13 mouse cellular contexts compared by ENCODE assay signal in genomic region chr15:61108957-61109356, GRCm38 (mm10).
DNase-seq lines count a peak whose midpoint lies in the region; ATAC-seq lines count a peak whose summit lies in the region.
"Had no signal": no experiment of that assay in that cellular context is flagged by ENCODE, and none has a peak within 500 bp of the region (broad histone marks: within the 10 kb centered on the region; RNA-seq: fewer than 3 reads in every experiment).

No protein-coding gene starts in this region.

- no peak overlapping the region for H3K9ac ChIP-seq in hindbrain, embryonic 11.5 days (ENCODE audit: low read depth, low read length)
- H3K9ac ChIP-seq in hindbrain, embryonic 12.5 days, result no peak overlapping the region
- H3K9ac ChIP-seq in embryonic facial prominence, embryonic 14.5 days (ENCODE audit: low read depth, low read length), result no peak overlapping the region
- H3K9ac ChIP-seq in limb, embryonic 13.5 days, result no peak overlapping the region
- H3K9ac ChIP-seq: liver, postnatal 0 days had no signal

- no peaks in the 10 kb centered on the region for H3K4me1 ChIP-seq in hindbrain, embryonic 11.5 days (replicated peaks; ENCODE audit: control insufficient read depth, insufficient read depth, low read length)
- H3K4me1 ChIP-seq in hindbrain, embryonic 12.5 days, result peaks cover 5% of the 10 kb centered on the region
- peaks cover 9% of the 10 kb centered on the region; the same call in 1 of the 2 replicates for H3K4me1 ChIP-seq in embryonic facial prominence, embryonic 14.5 days (ENCODE audit: control insufficient read depth, insufficient read depth, low read length)
- H3K4me1 ChIP-seq in limb, embryonic 13.5 days, result peaks cover 15% of the 10 kb centered on the region

- no peak overlapping the region for H3K4me2 ChIP-seq in hindbrain, embryonic 11.5 days (replicated peaks; ENCODE audit: low read depth, low read length)
- no peak overlapping the region for H3K4me2 ChIP-seq in hindbrain, embryonic 12.5 days (replicated peaks)
- H3K4me2 ChIP-seq in embryonic facial prominence, embryonic 14.5 days (ENCODE audit: low read depth, low read length), result no peak overlapping the region
- no peak overlapping the region for H3K4me2 ChIP-seq in limb, embryonic 13.5 days (replicated peaks)

- H3K36me3 ChIP-seq in hindbrain, embryonic 11.5 days (ENCODE audit: control insufficient read depth, insufficient read depth, low read length), result no peaks in the 10 kb centered on the region
- H3K36me3 ChIP-seq in hindbrain, embryonic 12.5 days, result no peaks in the 10 kb centered on the region
- no peaks in the 10 kb centered on the region for H3K36me3 ChIP-seq in embryonic facial prominence, embryonic 14.5 days (ENCODE audit: control insufficient read depth, insufficient read depth, low read length)
- H3K36me3 ChIP-seq in limb, embryonic 13.5 days, result no peaks in the 10 kb centered on the region

- WGBS in hindbrain, embryonic 11.5 days, result 40% methylated on average over 2 of the region's 2 CpGs
- WGBS in hindbrain, embryonic 12.5 days, result 33% methylated on average over 2 of the region's 2 CpGs
- WGBS in embryonic facial prominence, embryonic 14.5 days, result 34% methylated on average over 2 of the region's 2 CpGs
- 30% methylated on average over 2 of the region's 2 CpGs for WGBS in limb, embryonic 13.5 days

- H3K9me3 ChIP-seq in hindbrain, embryonic 11.5 days (ENCODE audit: control insufficient read depth, low read length), result no peaks in the 10 kb centered on the region
- H3K9me3 ChIP-seq in hindbrain, embryonic 12.5 days (replicated peaks), result no peaks in the 10 kb centered on the region
- H3K9me3 ChIP-seq in embryonic facial prominence, embryonic 14.5 days (ENCODE audit: control insufficient read depth, low read length), result no peaks in the 10 kb centered on the region
- no peaks in the 10 kb centered on the region for H3K9me3 ChIP-seq in limb, embryonic 13.5 days

- no peak overlapping the region for H3K4me3 ChIP-seq in hindbrain, embryonic 11.5 days (ENCODE audit: low read depth, low read length)
- no peak overlapping the region for H3K4me3 ChIP-seq in hindbrain, embryonic 12.5 days
- H3K4me3 ChIP-seq in embryonic facial prominence, embryonic 14.5 days (ENCODE audit: low read depth, low read length), result no peak overlapping the region
- H3K4me3 ChIP-seq in limb, embryonic 13.5 days, result no peak overlapping the region

- ATAC-seq in hindbrain, embryonic 11.5 days (ENCODE audit: low FRiP score), result peak; percentile 33; the same call in 1 of the 2 replicates
- no peak for ATAC-seq in hindbrain, embryonic 12.5 days (ENCODE audit: low FRiP score)
- ATAC-seq in common myeloid progenitor, adult 5-6 weeks (replicated peaks; ENCODE audit: low read depth, poor library complexity, severe bottlenecking), result 0 out of 2 replicates have a peak, but pooled peaks have one; percentile 22
- peak; percentile 53; the same call in 1 of the 2 replicates for ATAC-seq in embryonic facial prominence, embryonic 14.5 days (ENCODE audit: low read depth)
- peak; percentile 57; the same call in 1 of the 2 replicates for ATAC-seq in limb, embryonic 13.5 days (ENCODE audit: low FRiP score, low read depth)
- ATAC-seq in activated CD4-positive, CD25-positive, alpha-beta regulatory T cell, adult 4 months, result no peak
- ATAC-seq: inflammation-experienced regulatory T-cells, adult 6 months; liver, postnatal 0 days had no signal

- H3K27ac ChIP-seq in hindbrain, embryonic 11.5 days (ENCODE audit: low read depth, low read length), result no peak overlapping the region
- no peak overlapping the region for H3K27ac ChIP-seq in hindbrain, embryonic 12.5 days
- peak overlapping the region; percentile 31 for H3K27ac ChIP-seq in embryonic facial prominence, embryonic 14.5 days (replicated peaks; ENCODE audit: low read depth, low read length)
- peak overlapping the region; percentile 52; the same call in 1 of the 2 replicates for H3K27ac ChIP-seq in limb, embryonic 13.5 days
- H3K27ac ChIP-seq: stomach, postnatal 0 days had no signal

- peak; percentile 14 for DNase-seq in hindbrain, embryonic 11.5 days (ENCODE audit: low spot score)
- DNase-seq in embryonic facial prominence, embryonic 14.5 days (ENCODE audit: low spot score), result peak; percentile 67
- no peak for DNase-seq in layer of hippocampus, adult 18-20 months (ENCODE audit: low spot score in 2 of 2)
- DNase-seq: gastrocnemius, postnatal 25 days; layer of hippocampus, postnatal 36 days; liver, postnatal 0 days; right cerebral cortex, postnatal 4 days had no signal

- H3K27me3 ChIP-seq in hindbrain, embryonic 11.5 days (ENCODE audit: control insufficient read depth, insufficient read depth, low read length), result no peaks in the 10 kb centered on the region
- H3K27me3 ChIP-seq in hindbrain, embryonic 12.5 days, result no peaks in the 10 kb centered on the region
- no peaks in the 10 kb centered on the region for H3K27me3 ChIP-seq in embryonic facial prominence, embryonic 14.5 days (replicated peaks; ENCODE audit: control insufficient read depth, insufficient read depth, low read length)
- H3K27me3 ChIP-seq in limb, embryonic 13.5 days, result no peaks in the 10 kb centered on the region

Comparison
In these comparisons a context has a peak if more than half of its experiments do, and no peak if none do; other contexts are left out.
1. ATAC-seq: peak in hindbrain, embryonic 11.5 days (single experiment), common myeloid progenitor, adult 5-6 weeks (single experiment), embryonic facial prominence, embryonic 14.5 days (single experiment) and limb, embryonic 13.5 days (single experiment); none in hindbrain, embryonic 12.5 days (single experiment) and activated CD4-positive, CD25-positive, alpha-beta regulatory T cell, adult 4 months (single experiment).
2. DNase-seq: peak in hindbrain, embryonic 11.5 days (single experiment) and embryonic facial prominence, embryonic 14.5 days (single experiment); none in layer of hippocampus, adult 18-20 months (0 of 2).
3. H3K27ac ChIP-seq: peak in embryonic facial prominence, embryonic 14.5 days (single experiment) and limb, embryonic 13.5 days (single experiment); none in hindbrain, embryonic 11.5 days (single experiment) and hindbrain, embryonic 12.5 days (single experiment).